Mouse (Mus musculus) megakaryocyte-erythroid progenitor cell, adult 5-6 weeks (primary cell): Measurements from ENCODE around the gene Cd200r3. TPM values are rescaled to one million over a fixed set of nuclear protein-coding genes. Genes with fewer than 3 reads are reported as not detected.

Experiments used
- ATAC-seq: replicated peaks from 2 replicates; pipeline ENCODE4 v1.8.0; 2016; ENCODE audit warnings: mild to moderate bottlenecking, inconsistent platforms; ENCODE audit not compliant: severe bottlenecking, poor library complexity, low FRiP score, low TSS enrichment
- total RNA-seq, 2 experiments: library from RNA; stranded (forward) in 1 of 2; stranded (reverse) in 1 of 2; fragments of 200-1000, 215-1000 nt in 1 of 2; fragments of >200 nt in 1 of 2; fragmentation: Nextera tagmentation in 1 of 2; gene quantifications; 2 replicates each; pipeline ENCODE4 v1.2.3; 2014 to 2017

The Cd200r3 gene
- total RNA-seq, 2 experiments from 2014 or later: 0.05 TPM; not detected in 1

GRCm38 (mm10) chr16:45025321-45025720, 81.8 kb downstream of the Cd200r3 start:
- peak; percentile 98 for ATAC-seq

- no peak for ATAC-seq
Measured at GRCm38 (mm10) chr16:45029080-45029479, 85.6 kb downstream of the Cd200r3 start.

DNA sequence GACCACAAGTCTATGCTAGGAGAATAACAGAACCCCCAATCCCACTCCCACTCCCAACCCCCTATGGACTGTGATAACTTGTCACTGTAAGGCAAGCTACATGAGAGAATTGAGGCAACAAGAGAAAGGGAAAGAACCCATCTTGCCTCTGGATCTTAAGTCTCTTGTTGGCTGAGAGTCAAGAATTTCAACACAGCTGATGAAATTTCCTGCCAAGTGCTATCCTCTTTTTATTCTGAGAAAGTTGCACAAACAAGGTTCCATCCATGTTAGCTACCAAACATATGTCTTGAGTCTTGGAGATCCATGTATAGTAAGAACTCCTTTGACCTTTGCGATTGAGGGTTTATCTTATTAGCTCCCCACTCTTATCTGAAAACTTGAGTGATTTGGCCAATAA, 86.0 kb downstream of the Cd200r3 start:
- ATAC-seq: no peak

GRCm38 (mm10) chr16:45030127-45030526, 86.6 kb downstream of the Cd200r3 start:
- no peak for ATAC-seq

DNA sequence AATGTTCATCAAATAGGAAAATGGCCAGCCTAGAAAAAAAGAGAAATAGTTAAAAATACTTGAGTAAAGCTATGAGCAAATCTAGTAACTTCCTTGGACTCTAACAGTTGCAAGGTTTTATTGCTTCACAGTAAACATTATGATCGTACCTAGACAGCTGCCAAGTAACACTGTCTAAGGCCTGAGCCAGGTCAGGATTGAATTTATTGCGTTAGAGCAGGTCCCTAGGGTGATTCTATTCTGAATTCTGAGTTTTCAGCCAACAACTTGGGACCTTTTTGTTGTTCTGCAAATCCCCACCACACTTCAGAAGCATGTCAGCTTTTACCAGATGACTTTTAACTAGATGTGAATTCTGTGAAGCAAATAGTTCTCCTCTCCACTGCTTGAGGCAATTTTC, 87.3 kb downstream of the Cd200r3 start:
- no peak for ATAC-seq

Other genes with a start within 250 kb of the Cd200r3 start
- gene Nepro, start 219.4 kb upstream of the Cd200r3 start, total RNA-seq (2014; fragmentation: Nextera tagmentation): 13.4 and 16.9 TPM in 2 replicates
- gene Nepro, start 219.4 kb upstream of the Cd200r3 start, total RNA-seq (2017): 19.5 and 22.0 TPM in 2 replicates
- gene Gtpbp8, start 197.3 kb upstream of the Cd200r3 start, total RNA-seq (2014; fragmentation: Nextera tagmentation): 4.7 and 15.2 TPM in 2 replicates
- 5.7 and 6.1 TPM in 2 replicates for gene Gtpbp8, start 197.3 kb upstream of the Cd200r3 start, total RNA-seq (2017)
- 2.2 and 4.4 TPM in 2 replicates for gene Cd200r1, start 177.9 kb upstream of the Cd200r3 start, total RNA-seq (2014; fragmentation: Nextera tagmentation)
- gene Cd200r1, start 177.9 kb upstream of the Cd200r3 start, total RNA-seq (2017): 0.30 TPM in 1 of 2 replicates, not detected in the other
- 0.44 and 1.3 TPM in 2 replicates for gene Cd200r4, start 131.9 kb upstream of the Cd200r3 start, total RNA-seq (2014; fragmentation: Nextera tagmentation)
- gene Cd200r4, start 131.9 kb upstream of the Cd200r3 start, total RNA-seq (2017): not detected in 2 replicates
- gene Cd200r2, start 76.6 kb upstream of the Cd200r3 start, total RNA-seq (2014; fragmentation: Nextera tagmentation): not detected in 2 replicates
- gene Cd200r2, start 76.6 kb upstream of the Cd200r3 start, total RNA-seq (2017): not detected in 2 replicates
- gene Ccdc80, start 149.7 kb downstream of the Cd200r3 start, total RNA-seq (2014; fragmentation: Nextera tagmentation): not detected in 2 replicates
- not detected in 2 replicates for gene Ccdc80, start 149.7 kb downstream of the Cd200r3 start, total RNA-seq (2017)
- gene Slc35a5, start 215.0 kb downstream of the Cd200r3 start, total RNA-seq (2014; fragmentation: Nextera tagmentation): 4.9 and 11.3 TPM in 2 replicates
- 4.3 and 12.1 TPM in 2 replicates for gene Slc35a5, start 215.0 kb downstream of the Cd200r3 start, total RNA-seq (2017)
- 37.2 and 41.6 TPM in 2 replicates for gene Atg3, start 215.1 kb downstream of the Cd200r3 start, total RNA-seq (2014; fragmentation: Nextera tagmentation)
- 33.6 and 39.9 TPM in 2 replicates for gene Atg3, start 215.1 kb downstream of the Cd200r3 start, total RNA-seq (2017)